Mouse (Mus musculus) heart, embryonic 14.5 days (tissue): ENCODE measurements at regions not wholly inside any gene's neighbourhood (a gene's known extent, or its start where the extent isn't known, plus 50 kb on each side); places are given as distances from the start of the nearest gene placed in this dataset.

Experiments used
- ATAC-seq: fragments of 200-750 bp; cut with Nextera tagmentation; 2 replicates; pipeline ENCODE4 v1.8.0; 2017; ENCODE audit warnings: low read depth, moderate TSS enrichment; ENCODE audit not compliant: insufficient number of reproducible peaks, insufficient read depth, low FRiP score
- H3K27ac ChIP-seq, 2 experiments: fragments of 200-500 bp in 1 of 2; fragments of 300-500 bp in 1 of 2; sonication (generic) in 1 of 2; replicated peaks in 1 of 2; 2 replicates each; pipeline ENCODE4 v1.5.1; 2012 to 2014; ENCODE audit warnings: low read depth in 2 of 2, low read length in 2 of 2, control low read depth in 1 of 2, mild to moderate bottlenecking in 1 of 2, mixed read lengths in 1 of 2; ENCODE audit not compliant: control insufficient read depth in 1 of 2, insufficient read depth in 1 of 2
- H3K27me3 ChIP-seq: fragments of 300-500 bp; sonication (generic); 2 replicates; pipeline ENCODE4 v1.6.1; 2014; ENCODE audit warnings: mild to moderate bottlenecking, low read length, control low read depth; ENCODE audit not compliant: control insufficient read depth, insufficient read depth
- H3K36me3 ChIP-seq: fragments of 300-500 bp; sonication (generic); 2 replicates; pipeline ENCODE4 v1.6.1; 2014; ENCODE audit warnings: mild to moderate bottlenecking, control low read depth, low read length, mixed read lengths; ENCODE audit not compliant: control insufficient read depth, insufficient read depth
- H3K4me1 ChIP-seq, 2 experiments: fragments of 200-500 bp in 1 of 2; fragments of 300-500 bp in 1 of 2; sonication (generic) in 1 of 2; 2 replicates each; pipeline ENCODE4 v1.6.1; 2012 to 2014; ENCODE audit warnings: low read length in 2 of 2, control low read depth in 1 of 2, mixed read lengths in 1 of 2; ENCODE audit not compliant: control insufficient read depth in 2 of 2, insufficient read depth in 2 of 2
- H3K4me2 ChIP-seq: fragments of 300-500 bp; sonication (generic); 2 replicates; pipeline ENCODE4 v1.6.1; 2014; ENCODE audit warnings: mild to moderate bottlenecking, low read length
- H3K4me3 ChIP-seq, 2 experiments: fragments of 200-500 bp in 1 of 2; fragments of 300-500 bp in 1 of 2; sonication (generic) in 1 of 2; 2 replicates each; pipeline ENCODE4 v1.5.1; 2012 to 2014; ENCODE audit warnings: low read length in 2 of 2, mild to moderate bottlenecking in 2 of 2, control low read depth in 1 of 2, low read depth in 1 of 2, moderate library complexity in 1 of 2; ENCODE audit not compliant: control insufficient read depth in 1 of 2, insufficient read depth in 1 of 2
- H3K9ac ChIP-seq: fragments of 300-500 bp; sonication (generic); 2 replicates; pipeline ENCODE4 v1.6.1; 2014; ENCODE audit warnings: mild to moderate bottlenecking, low read length
- H3K9me3 ChIP-seq: fragments of 300-500 bp; sonication (generic); 2 replicates; pipeline ENCODE4 v1.6.1; 2016; ENCODE audit warnings: low read length, control low read depth; ENCODE audit not compliant: control insufficient read depth
- WGBS: fragments of 180-500 bp; shearing (Covaris S2); extraction: QIAGEN DNeasy Blood & Tissue Kit; methylation state at CpG from one replicate; pipeline ENCODE4 v1.1.7; 2014; 5-methylcytosine and 5-hydroxymethylcytosine counted together

- Histone ChIP-seq H3K9me3 (no peaks in the 10 kb centered on the region), H3K4me2 (no peak overlapping the region), H3K4me1 (peaks cover 6 to 9% of the 10 kb centered on the region in 2 experiments; a peak in 3 of 4 replicates), H3K27me3 (no peaks in the 10 kb centered on the region), H3K27ac (no peak overlapping the region), H3K36me3 (no peaks in the 10 kb centered on the region), H3K4me3 (no peak overlapping the region), H3K9ac (no peak overlapping the region)
- WGBS, result 30% methylated on average over 6 of the region's 6 CpGs
- no peak for ATAC-seq
Measured at GRCm38 (mm10) chr13:107620210-107620609, 424.0 kb upstream of the Smim15 start.

DNA sequence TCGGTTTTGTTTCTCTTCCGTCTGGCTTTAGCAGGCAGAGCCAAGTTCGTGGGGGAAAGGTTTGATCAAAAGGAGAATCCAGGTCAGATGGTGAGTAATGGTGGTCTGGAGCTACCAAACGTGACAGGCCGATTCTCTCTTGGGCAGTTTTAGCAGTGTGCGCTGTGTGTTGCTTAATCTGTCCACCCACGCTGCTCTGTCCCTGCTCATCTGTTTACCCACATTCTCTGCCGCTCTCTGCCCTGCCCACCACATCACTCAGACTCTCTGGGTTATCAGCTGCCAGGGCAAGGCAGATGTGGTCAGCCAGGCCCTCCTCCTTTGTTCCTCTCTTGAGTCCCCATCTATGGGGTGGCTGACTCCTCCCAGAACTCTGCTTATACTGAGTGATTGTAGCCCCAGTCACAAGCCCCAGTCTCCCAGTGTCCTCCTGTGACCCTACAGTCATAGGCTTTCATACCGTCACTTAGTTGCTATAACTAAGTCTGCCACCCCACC lies 424.8 kb upstream of the Smim15 start:
- Histone ChIP-seq H3K27me3 (no peaks in the 10 kb centered on the region), H3K9me3 (no peaks in the 10 kb centered on the region), H3K4me2 (peak overlapping the region; percentile 44), H3K36me3 (no peaks in the 10 kb centered on the region), H3K4me1 (peaks cover 6 to 9% of the 10 kb centered on the region in 2 experiments; a peak in 3 of 4 replicates), H3K4me3 (no peak overlapping the region), H3K9ac (no peak overlapping the region), H3K27ac (no peak overlapping the region)
- ATAC-seq, result 0 out of 2 replicates have a peak, but pooled peaks have one; percentile 35
- 18% methylated on average over 9 of the region's 9 CpGs for WGBS

DNA sequence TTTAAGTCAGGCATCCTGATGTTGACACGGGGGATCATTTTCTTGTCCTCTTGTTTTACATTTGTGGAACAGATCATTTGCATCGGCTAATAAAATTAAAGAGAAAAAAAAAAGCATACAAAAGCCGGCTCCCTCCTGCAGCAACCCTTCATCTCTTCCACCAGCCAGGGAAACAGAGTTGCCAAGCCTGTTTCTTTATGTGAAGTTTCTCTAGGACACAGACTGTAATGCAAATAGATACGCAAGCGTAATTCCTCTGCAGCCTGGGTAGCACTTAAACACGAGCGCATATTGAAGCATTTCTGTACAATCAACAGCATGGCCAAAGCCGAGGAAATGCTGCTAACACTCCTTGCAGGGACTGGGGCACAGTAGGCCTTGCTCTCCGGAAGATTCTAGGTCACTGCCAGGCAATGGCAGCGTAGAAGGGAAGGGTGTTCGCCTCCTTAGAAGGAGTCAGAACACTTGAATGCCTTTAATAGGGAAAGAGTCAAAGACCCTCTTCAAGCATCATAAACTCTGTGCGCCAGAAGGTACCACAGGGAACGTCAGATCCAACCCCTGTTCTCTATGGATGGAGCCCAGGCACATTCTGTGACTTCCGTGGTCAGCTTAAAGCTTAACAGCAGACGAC lies 425.3 kb upstream of the Smim15 start:
- no peaks in the 10 kb centered on the region for H3K36me3 ChIP-seq
- H3K9me3 ChIP-seq, result no peaks in the 10 kb centered on the region
- no peaks in the 10 kb centered on the region for H3K27me3 ChIP-seq
- WGBS, result 60% methylated on average over 15 of the region's 15 CpGs
- no peak overlapping the region for H3K9ac ChIP-seq
- H3K4me3 ChIP-seq, result no peak overlapping the region
- ATAC-seq, result no peak
- H3K4me2 ChIP-seq, result peak overlapping the region; percentile 44
- no peak overlapping the region for H3K27ac ChIP-seq
- H3K4me1 ChIP-seq, result peaks cover 6 to 9% of the 10 kb centered on the region in 2 experiments; a peak in 3 of 4 replicates

DNA sequence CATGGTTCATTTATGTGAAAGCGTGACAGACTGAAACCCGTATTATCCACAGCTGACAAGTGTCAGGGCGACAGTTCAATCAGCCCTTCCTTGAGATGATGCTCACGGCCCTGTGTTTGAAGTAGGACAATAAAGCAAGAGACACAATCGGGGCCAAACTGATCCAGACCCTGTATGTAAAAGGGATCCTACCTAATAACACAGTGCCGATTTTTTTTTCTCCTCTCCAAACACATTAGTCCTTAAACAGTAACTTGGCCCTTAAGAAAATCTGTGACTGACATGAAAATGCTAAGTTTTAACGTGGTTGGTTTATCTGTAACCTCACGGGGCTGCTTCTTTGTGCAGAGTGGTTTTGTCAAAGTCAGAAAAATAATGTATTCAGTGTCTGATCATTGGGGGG lies 425.9 kb upstream of the Smim15 start:
- Histone ChIP-seq H3K27ac (no peak overlapping the region), H3K36me3 (no peaks in the 10 kb centered on the region), H3K9ac (no peak overlapping the region), H3K9me3 (no peaks in the 10 kb centered on the region), H3K4me3 (no peak overlapping the region), H3K4me2 (no peak overlapping the region), H3K4me1 (peaks cover 6 to 9% of the 10 kb centered on the region in 2 experiments; a peak in 3 of 4 replicates), H3K27me3 (no peaks in the 10 kb centered on the region)
- WGBS, result 69% methylated on average over 8 of the region's 8 CpGs
- ATAC-seq, result no peak

- Histone ChIP-seq H3K27ac (no peak overlapping the region), H3K4me2 (no peak overlapping the region), H3K9ac (no peak overlapping the region), H3K27me3 (no peaks in the 10 kb centered on the region), H3K4me1 (peaks cover 6 to 9% of the 10 kb centered on the region in 2 experiments; a peak in 3 of 4 replicates), H3K36me3 (no peaks in the 10 kb centered on the region), H3K4me3 (no peak overlapping the region), H3K9me3 (no peaks in the 10 kb centered on the region)
- WGBS, result 68% methylated on average over 2 of the region's 2 CpGs
- ATAC-seq, result no peak
Measured at GRCm38 (mm10) chr13:107617582-107617981, 426.7 kb upstream of the Smim15 start.

GRCm38 (mm10) chr13:107616775-107617174 lies 427.5 kb upstream of the Smim15 start:
- 69% methylated on average over 4 of the region's 4 CpGs for WGBS
- Histone ChIP-seq H3K27me3 (no peaks in the 10 kb centered on the region), H3K9ac (no peak overlapping the region), H3K4me3 (no peak overlapping the region), H3K4me1 (peaks cover 6 to 9% of the 10 kb centered on the region in 2 experiments; a peak in 3 of 4 replicates), H3K36me3 (no peaks in the 10 kb centered on the region), H3K27ac (no peak overlapping the region), H3K4me2 (no peak overlapping the region), H3K9me3 (no peaks in the 10 kb centered on the region)
- no peak for ATAC-seq

GRCm38 (mm10) chr13:107608996-107609503 lies 435.2 kb upstream of the Smim15 start:
- Histone ChIP-seq H3K4me2 (no peak overlapping the region), H3K9ac (no peak overlapping the region), H3K4me3 (no peak overlapping the region), H3K36me3 (no peaks in the 10 kb centered on the region), H3K27ac (no peak overlapping the region), H3K9me3 (no peaks in the 10 kb centered on the region), H3K4me1 (peaks cover 3 to 4% of the 10 kb centered on the region in 2 experiments; a peak in 3 of 4 replicates), H3K27me3 (no peaks in the 10 kb centered on the region)
- no peak for ATAC-seq
- 69% methylated on average over 3 of the region's 3 CpGs for WGBS
